Mouse (Mus musculus): ENCODE measurements around the gene Cwc25. TPM values are rescaled to one million over a fixed set of nuclear protein-coding genes. Genes with fewer than 3 reads are reported as not detected.
"Not testable (repeated sequence)": the region's sequence is repeated elsewhere in the genome, so short reads cannot be mapped to it uniquely, and the experiment has no call there.

The Cwc25 gene
- total and polyA plus RNA-seq, 2 experiments from 2014 or later = 11.8 to 15.5 TPM

DNA sequence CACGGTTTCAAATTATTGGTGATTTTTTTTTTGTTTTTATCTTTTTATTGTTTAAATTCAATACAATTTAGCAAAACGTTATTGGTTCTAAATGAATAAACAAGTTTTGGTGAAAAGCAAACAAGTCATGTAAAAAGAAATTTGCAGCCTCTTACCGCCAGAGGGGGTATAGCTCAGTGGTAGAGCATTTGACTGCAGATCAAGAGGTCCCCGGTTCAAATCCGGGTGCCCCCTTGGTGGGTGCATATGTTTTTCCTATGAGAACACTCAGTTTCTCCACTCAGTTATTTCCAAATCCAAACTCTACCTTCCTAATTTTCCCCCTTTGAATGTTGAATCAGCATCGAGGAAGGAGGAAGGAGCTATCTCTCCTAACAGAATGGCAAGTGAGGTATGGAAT, 30.6 kb upstream of the Cwc25 start:
- whole genome bisulfite sequencing = 5% methylated on average over 6 of the region's 6 CpGs
- ATAC-seq = no peak
- Histone ChIP-seq H3K4me2 (ENCODE audit: low read depth) (no peak overlapping the region), H3K9ac (no peak overlapping the region), H3K36me3 (ENCODE audit: insufficient read depth) (no peaks in the 10 kb centered on the region), H3K4me1 (ENCODE audit: insufficient read depth) (peaks cover 8% of the 10 kb centered on the region; the same call in 1 of the 2 replicates), H3K4me3 (ENCODE audit: low read depth, low read length) (no peak overlapping the region), H3K27ac (ENCODE audit: low read depth, low read length) (no peak overlapping the region), H3K9me3 (ENCODE audit: low read length) (no peaks in the 10 kb centered on the region), H3K27me3 (ENCODE audit: insufficient read depth, low read length) (no peaks in the 10 kb centered on the region)
- peak; percentile 48 for TF ChIP-seq CTCF (IDR thresholded peaks at IDR 0.05; ENCODE audit: low read depth)
- DNase-seq = peak; percentile 87

DNA sequence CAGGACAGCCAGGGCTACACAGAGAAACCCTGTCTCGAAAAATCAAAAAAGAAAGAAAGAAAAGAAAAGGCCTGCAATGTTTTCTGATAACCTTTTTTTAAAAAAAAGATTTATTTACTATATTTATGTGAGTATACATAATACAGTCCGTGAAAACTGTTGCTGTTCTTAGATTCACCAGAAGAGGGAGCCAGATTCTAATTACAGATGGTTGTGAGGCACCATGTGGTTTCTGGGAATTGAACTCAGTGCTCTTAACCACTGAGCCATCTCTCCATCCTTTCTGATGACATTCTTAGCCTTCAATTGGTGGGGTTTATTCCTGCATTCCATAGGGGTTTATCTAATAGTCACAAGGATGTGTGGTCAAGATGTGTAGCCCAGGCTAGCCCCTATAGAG, 26.8 kb upstream of the Cwc25 start:
- Histone ChIP-seq H3K4me3 (ENCODE audit: low read depth, low read length) (no peak overlapping the region), H3K36me3 (ENCODE audit: insufficient read depth) (no peaks in the 10 kb centered on the region), H3K4me2 (ENCODE audit: low read depth) (no peak overlapping the region), H3K9ac (no peak overlapping the region), H3K27ac (ENCODE audit: low read depth, low read length) (no peak overlapping the region), H3K4me1 (ENCODE audit: insufficient read depth) (no peaks in the 10 kb centered on the region), H3K27me3 (ENCODE audit: insufficient read depth, low read length) (no peaks in the 10 kb centered on the region), H3K9me3 (ENCODE audit: low read length) (no peaks in the 10 kb centered on the region)
- DNase-seq (peak; percentile 77), ATAC-seq (no peak)
- peak; percentile 71 for TF ChIP-seq CTCF (IDR thresholded peaks at IDR 0.05; ENCODE audit: low read depth)
- 11% methylated on average over 2 of the region's 2 CpGs for WGBS

DNA sequence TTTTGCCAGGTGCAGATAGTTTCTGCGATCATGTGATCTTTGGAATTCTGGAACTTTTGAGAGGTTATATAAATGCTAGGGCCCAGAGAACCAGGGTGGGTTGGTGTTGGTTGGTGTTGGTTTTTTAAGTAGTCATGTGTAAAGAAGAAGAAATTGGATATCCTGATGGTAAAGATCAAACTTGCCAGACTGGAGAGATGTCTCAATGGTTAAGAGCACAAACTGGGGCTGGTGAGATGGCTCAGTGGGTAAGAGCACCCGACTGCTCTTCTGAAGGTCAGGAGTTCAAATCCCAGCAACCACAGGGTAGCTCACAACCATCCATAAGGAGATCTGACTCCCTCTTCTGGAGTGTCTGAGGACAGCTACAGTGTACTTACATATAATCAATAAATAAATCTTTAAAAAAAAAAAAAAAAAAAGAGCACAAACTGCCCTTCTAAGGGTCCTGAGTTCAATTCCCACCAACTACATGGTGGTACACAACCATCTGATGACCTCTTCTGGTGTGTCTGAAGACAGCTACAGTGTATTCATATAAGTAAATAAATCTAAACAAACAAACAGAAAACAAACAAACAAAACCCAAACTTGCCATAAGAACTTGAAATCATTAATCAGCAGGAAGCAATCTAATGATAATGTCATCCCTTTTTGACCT, 24.6 kb upstream of the Cwc25 start:
- not testable (repeated sequence) for ATAC-seq; H3K9me3 ChIP-seq (ENCODE audit: low read length); DNase-seq; H3K4me1 ChIP-seq (ENCODE audit: insufficient read depth); H3K4me2 ChIP-seq (ENCODE audit: low read depth); H3K36me3 ChIP-seq (ENCODE audit: insufficient read depth); H3K9ac ChIP-seq; H3K4me3 ChIP-seq (ENCODE audit: low read depth, low read length); H3K27me3 ChIP-seq (ENCODE audit: insufficient read depth, low read length); H3K27ac ChIP-seq (ENCODE audit: low read depth, low read length)
- 78% methylated on average over 2 of the region's 2 CpGs for WGBS

DNA sequence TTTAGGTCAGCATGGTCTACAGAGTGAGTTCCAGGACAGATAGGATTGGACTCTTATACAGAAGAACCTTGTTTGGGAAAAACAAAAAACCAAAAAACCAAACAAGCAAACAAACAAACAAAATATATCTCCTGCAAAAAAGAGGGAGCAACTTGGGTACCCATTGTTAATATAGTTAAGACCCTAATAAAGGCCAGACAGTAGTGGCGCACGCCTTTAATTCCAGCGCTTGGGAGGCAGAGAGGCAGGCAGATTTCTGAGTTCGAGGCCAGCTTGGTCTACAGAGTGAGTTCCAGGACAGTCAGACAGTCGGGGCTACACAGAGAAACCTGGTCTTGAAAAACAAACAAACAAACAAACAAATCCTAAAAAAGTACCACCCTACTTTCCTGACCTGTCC, 23.4 kb upstream of the Cwc25 start:
- Histone ChIP-seq H3K9me3 (ENCODE audit: low read length) (no peaks in the 10 kb centered on the region), H3K27ac (ENCODE audit: low read depth, low read length) (no peak overlapping the region), H3K4me2 (ENCODE audit: low read depth) (no peak overlapping the region), H3K4me3 (ENCODE audit: low read depth, low read length) (no peak overlapping the region), H3K36me3 (ENCODE audit: insufficient read depth) (no peaks in the 10 kb centered on the region), H3K4me1 (ENCODE audit: insufficient read depth) (no peaks in the 10 kb centered on the region), H3K9ac (no peak overlapping the region), H3K27me3 (ENCODE audit: insufficient read depth, low read length) (no peaks in the 10 kb centered on the region)
- no peak for TF ChIP-seq CTCF (IDR thresholded peaks at IDR 0.05; ENCODE audit: low read depth)
- 88% methylated on average over 5 of the region's 5 CpGs for WGBS
- ATAC-seq = no peak
- no peak for DNase-seq

DNA sequence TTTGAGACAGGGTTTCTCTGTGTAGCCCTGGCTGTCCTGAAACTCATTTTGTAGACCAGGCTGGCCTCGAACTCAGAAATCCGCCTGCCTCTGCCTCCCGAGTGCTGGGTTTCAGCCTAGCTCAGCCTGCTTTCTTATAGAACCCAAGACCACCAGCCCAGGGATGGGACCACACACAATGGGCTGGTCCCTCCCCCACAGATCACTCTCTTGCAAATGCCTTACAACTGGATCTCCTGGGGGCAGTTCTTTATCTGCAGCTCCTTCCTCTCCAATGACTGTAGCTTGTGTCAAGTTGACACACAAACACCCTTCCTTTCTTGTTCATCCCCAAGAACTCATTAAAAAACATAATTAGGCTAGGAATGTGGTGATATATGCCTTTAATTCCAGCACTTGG, 21.6 kb upstream of the Cwc25 start:
- H3K27me3 ChIP-seq (ENCODE audit: insufficient read depth, low read length) = no peaks in the 10 kb centered on the region
- H3K36me3 ChIP-seq (ENCODE audit: insufficient read depth) = no peaks in the 10 kb centered on the region
- no peak for TF ChIP-seq CTCF (IDR thresholded peaks at IDR 0.05; ENCODE audit: low read depth)
- no peaks in the 10 kb centered on the region for H3K4me1 ChIP-seq (ENCODE audit: insufficient read depth)
- H3K4me3 ChIP-seq (ENCODE audit: low read depth, low read length) = no peak overlapping the region
- no peak overlapping the region for H3K9ac ChIP-seq
- H3K4me2 ChIP-seq (ENCODE audit: low read depth) = no peak overlapping the region
- DNase-seq = no peak
- ATAC-seq = no peak
- H3K9me3 ChIP-seq (ENCODE audit: low read length) = no peaks in the 10 kb centered on the region
- 94% methylated on average over 3 of the region's 3 CpGs for WGBS
- no peak overlapping the region for H3K27ac ChIP-seq (ENCODE audit: low read depth, low read length)

DNA sequence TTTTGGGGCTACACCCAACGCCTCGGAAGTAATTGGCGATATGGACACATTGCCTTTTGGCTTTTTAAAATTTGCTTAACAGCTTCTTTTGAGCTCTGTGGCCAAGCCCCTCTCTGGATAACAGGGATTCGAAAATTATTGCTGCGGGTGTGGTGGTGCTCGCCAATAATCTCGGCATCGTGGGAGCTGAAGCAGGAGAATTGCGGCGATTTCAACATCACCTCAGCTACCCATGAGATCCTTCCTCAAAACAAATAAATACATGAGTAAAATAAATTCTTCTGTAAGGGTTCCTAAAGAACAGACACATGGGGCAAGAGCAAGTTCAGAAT, 16.2 kb upstream of the Cwc25 start:
- under 1% methylated on average over 10 of the region's 10 CpGs for WGBS
- Histone ChIP-seq H3K27ac (ENCODE audit: low read depth, low read length) (peak overlapping the region; percentile 95), H3K4me2 (ENCODE audit: low read depth) (peak overlapping the region; percentile 74), H3K4me3 (ENCODE audit: low read depth, low read length) (peak overlapping the region; percentile 83), H3K27me3 (ENCODE audit: insufficient read depth, low read length) (no peaks in the 10 kb centered on the region), H3K4me1 (ENCODE audit: insufficient read depth) (peaks cover 8% of the 10 kb centered on the region; the same call in 1 of the 2 replicates), H3K9me3 (ENCODE audit: low read length) (no peaks in the 10 kb centered on the region), H3K36me3 (ENCODE audit: insufficient read depth) (peaks cover 31% of the 10 kb centered on the region), H3K9ac (peak overlapping the region; percentile 94)
- no peak for ATAC-seq
- no peak for TF ChIP-seq CTCF (IDR thresholded peaks at IDR 0.05; ENCODE audit: low read depth)
- no peak for DNase-seq

DNA sequence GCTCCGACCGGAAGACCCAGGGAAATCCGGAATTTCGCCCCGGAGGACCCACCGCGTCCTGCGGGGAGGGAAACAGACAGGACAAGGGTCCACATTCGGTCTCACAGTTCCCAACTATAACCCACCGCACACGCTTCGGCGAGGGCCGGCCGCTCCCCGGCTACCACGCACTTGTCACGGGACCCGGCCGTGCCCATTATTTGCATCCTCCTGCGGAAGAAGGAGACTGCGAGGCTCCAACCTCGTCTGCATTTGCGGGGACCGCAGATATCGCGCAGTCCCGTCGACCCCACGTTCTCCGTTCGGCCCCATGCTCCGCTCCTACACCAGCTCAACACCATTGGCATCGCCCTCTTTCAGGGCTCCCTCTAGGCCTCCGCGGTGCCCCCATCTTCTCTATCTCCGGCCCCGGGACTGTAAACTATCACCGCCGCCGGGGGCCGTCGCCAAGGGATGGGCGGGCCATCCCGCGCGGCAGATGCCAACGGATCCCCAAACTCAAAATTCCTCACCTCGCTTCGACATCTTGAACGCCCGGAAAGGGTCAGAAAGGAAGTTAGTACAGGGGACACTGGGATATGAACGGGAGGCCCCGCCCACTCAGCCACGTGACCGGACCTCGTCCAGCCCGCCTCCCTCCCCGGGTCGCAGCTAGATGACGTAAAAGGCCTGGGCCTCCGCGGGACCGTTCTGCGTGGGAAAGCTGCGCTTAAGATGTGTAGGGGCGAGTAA, 15.6 kb upstream of the Cwc25 start, which contains the start of gene Rpl23:
Gene Rpl23, minus strand, starts transcription at position 606 of the 732 bp plus-strand sequence.
- ATAC-seq (peak; percentile 96), DNase-seq (peak; percentile 99)
- Histone ChIP-seq H3K36me3 (ENCODE audit: insufficient read depth) (peaks cover 36% of the 10 kb centered on the region), H3K4me3 (ENCODE audit: low read depth, low read length) (peak within 1 kb of the TSS; percentile 83), H3K27me3 (ENCODE audit: insufficient read depth, low read length) (no peaks in the 10 kb centered on the region), H3K27ac (ENCODE audit: low read depth, low read length) (peak within 1 kb of the TSS; percentile 95), H3K9me3 (ENCODE audit: low read length) (no peaks in the 10 kb centered on the region), H3K4me1 (ENCODE audit: insufficient read depth) (peaks cover 8% of the 10 kb centered on the region; the same call in 1 of the 2 replicates), H3K9ac (peak within 1 kb of the TSS; percentile 94), H3K4me2 (ENCODE audit: low read depth) (peak within 1 kb of the TSS; percentile 74)
- TF ChIP-seq CTCF (IDR thresholded peaks at IDR 0.05; ENCODE audit: low read depth) = peak; percentile 5; the same call in 1 of the 2 replicates
- under 1% methylated on average over 67 of the region's 67 CpGs for WGBS

All from forebrain, postnatal 0 days (tissue).